Mouse (Mus musculus) cortical plate, adult 2 months (tissue): Measurements from ENCODE around the gene 3110001I22Rik.

Experiments used
- CTCF ChIP-seq: fragments of 200-500 bp; IDR thresholded peaks from 2 replicates; pipeline ENCODE4 v1.5.1; 2011; ENCODE audit warnings: mild to moderate bottlenecking, control low read depth, low read length; ENCODE audit not compliant: insufficient read depth; ENCODE audit errors: extremely low read depth
- POLR2A ChIP-seq: fragments of 200-500 bp; IDR thresholded peaks from 2 replicates; pipeline ENCODE4 v1.6.1; 2011; ENCODE audit warnings: mild to moderate bottlenecking, low read length, control low read depth; ENCODE audit not compliant: insufficient read depth; ENCODE audit errors: extremely low read depth

- no peak for TF ChIP-seq POLR2A
- no peak for TF ChIP-seq CTCF
Measured at GRCm38 (mm10) chr16:13714910-13715309, 43.2 kb downstream of the 3110001I22Rik start.
